Mouse (Mus musculus): ENCODE results near the gene Ttc27. TPM values are rescaled to one million over a fixed set of nuclear protein-coding genes. Genes with fewer than 3 reads are reported as not detected.

Gene Ttc27
- polyA plus RNA-seq, 1 experiment from 2014 or later = 8.8 TPM

- DNase-seq (ENCODE audit: low spot score) (no peak), ATAC-seq (no peak)
- no peaks in the 10 kb centered on the region for H3K9me3 ChIP-seq (ENCODE audit: low read length)
- no peak overlapping the region for H3K27ac ChIP-seq (ENCODE audit: low read length)
- no peaks in the 10 kb centered on the region for H3K27me3 ChIP-seq (replicated peaks; ENCODE audit: insufficient read depth, low read length)
- H3K4me2 ChIP-seq (replicated peaks; ENCODE audit: low read depth, low read length) = no peak overlapping the region
- TF ChIP-seq CTCF (IDR thresholded peaks at IDR 0.05) (no peak), EP300 (IDR thresholded peaks at IDR 0.05) (no peak)
- H3K4me3 ChIP-seq (ENCODE audit: low read depth, low read length) = no peak overlapping the region
- H3K4me1 ChIP-seq (ENCODE audit: insufficient read depth, low read depth, low read length) = no peaks in the 10 kb centered on the region
- H3K36me3 ChIP-seq (ENCODE audit: insufficient read depth, low read length) = no peaks in the 10 kb centered on the region
- no peak overlapping the region for H3K9ac ChIP-seq (replicated peaks; ENCODE audit: low read depth)
- WGBS = 77% methylated on average over 9 of the region's 9 CpGs
Measured at GRCm38 (mm10) chr17:74807509-74808248, 90.1 kb downstream of the Ttc27 start.

DNA sequence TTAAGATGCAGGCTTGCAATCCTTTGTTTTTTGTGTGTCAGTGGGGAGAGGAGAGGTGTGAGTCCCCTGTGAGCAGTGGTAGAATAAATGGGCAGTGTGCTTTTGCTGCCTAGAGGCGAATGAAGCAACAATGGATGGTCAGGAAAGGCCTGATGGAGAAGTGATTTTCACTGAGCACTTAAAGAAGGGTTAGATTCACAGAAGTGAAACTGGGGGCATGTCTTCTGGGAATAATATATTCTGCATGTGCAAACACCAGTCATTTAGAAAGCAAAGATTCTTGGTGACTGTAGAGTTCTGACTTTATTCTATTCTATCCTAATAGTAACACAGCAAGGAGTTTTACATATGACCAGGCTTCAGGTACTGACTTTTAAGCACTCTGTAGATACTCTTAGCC, 90.8 kb downstream of the Ttc27 start:
- WGBS = 92% methylated on average over 1 of the region's 1 CpGs
- DNase-seq (ENCODE audit: low spot score) (no peak), ATAC-seq (no peak)
- Histone ChIP-seq H3K4me1 (ENCODE audit: insufficient read depth, low read depth, low read length) (no peaks in the 10 kb centered on the region), H3K9ac (replicated peaks; ENCODE audit: low read depth) (no peak overlapping the region), H3K36me3 (ENCODE audit: insufficient read depth, low read length) (no peaks in the 10 kb centered on the region), H3K9me3 (ENCODE audit: low read length) (no peaks in the 10 kb centered on the region), H3K27ac (ENCODE audit: low read length) (no peak overlapping the region), H3K27me3 (replicated peaks; ENCODE audit: insufficient read depth, low read length) (no peaks in the 10 kb centered on the region), H3K4me3 (ENCODE audit: low read depth, low read length) (no peak overlapping the region), H3K4me2 (replicated peaks; ENCODE audit: low read depth, low read length) (no peak overlapping the region)
- no peak for TF ChIP-seq EP300 (IDR thresholded peaks at IDR 0.05)
- no peak for TF ChIP-seq CTCF (IDR thresholded peaks at IDR 0.05)

DNA sequence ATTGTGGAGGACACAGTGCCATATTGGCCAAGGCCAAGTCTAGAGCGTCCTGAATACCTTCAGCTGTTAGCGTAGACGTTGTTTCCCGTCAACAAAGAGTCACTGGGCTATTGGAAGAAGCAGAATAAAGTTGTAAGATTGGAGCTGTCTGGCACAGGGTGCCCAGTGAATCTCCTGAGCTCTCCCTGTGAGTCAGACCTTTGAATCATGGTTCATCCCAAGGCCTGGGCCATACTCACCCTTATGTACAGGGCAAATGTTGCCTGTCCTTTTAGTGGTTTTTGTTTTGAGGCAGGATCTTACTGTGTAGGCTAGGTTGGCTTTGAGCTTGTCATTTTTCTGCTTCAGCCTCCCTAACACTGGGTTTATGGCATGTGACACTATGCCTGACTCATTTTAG, 91.4 kb downstream of the Ttc27 start:
- no peak for DNase-seq (ENCODE audit: low spot score)
- 84% methylated on average over 4 of the region's 4 CpGs for WGBS

GRCm38 (mm10) chr17:74810892-74811625, 93.5 kb downstream of the Ttc27 start:
- Histone ChIP-seq H3K27ac (ENCODE audit: low read length) (no peak overlapping the region), H3K4me3 (ENCODE audit: low read depth, low read length) (no peak overlapping the region), H3K4me1 (ENCODE audit: insufficient read depth, low read depth, low read length) (no peaks in the 10 kb centered on the region), H3K36me3 (ENCODE audit: insufficient read depth, low read length) (no peaks in the 10 kb centered on the region), H3K4me2 (replicated peaks; ENCODE audit: low read depth, low read length) (no peak overlapping the region), H3K9me3 (ENCODE audit: low read length) (no peaks in the 10 kb centered on the region), H3K9ac (replicated peaks; ENCODE audit: low read depth) (no peak overlapping the region), H3K27me3 (replicated peaks; ENCODE audit: insufficient read depth, low read length) (no peaks in the 10 kb centered on the region)
- 25% methylated on average over 3 of the region's 3 CpGs for WGBS
- peak; percentile 85 for DNase-seq (ENCODE audit: low spot score)
- peak; percentile 69 for ATAC-seq
- TF ChIP-seq EP300 (IDR thresholded peaks at IDR 0.05) = peak; percentile 17; the same call in 1 of the 2 replicates
- peak; percentile 90 for TF ChIP-seq CTCF (IDR thresholded peaks at IDR 0.05)

More for the DNA sequence above, 91.4 kb downstream of the Ttc27 start:
- no peaks in the 10 kb centered on the region for H3K27me3 ChIP-seq (replicated peaks; ENCODE audit: insufficient read depth, low read length)
- no peaks in the 10 kb centered on the region for H3K4me1 ChIP-seq (ENCODE audit: insufficient read depth, low read depth, low read length)
- TF ChIP-seq CTCF (IDR thresholded peaks at IDR 0.05) (no peak), EP300 (IDR thresholded peaks at IDR 0.05) (no peak)
- H3K9me3 ChIP-seq (ENCODE audit: low read length) = no peaks in the 10 kb centered on the region
- no peak overlapping the region for H3K4me3 ChIP-seq (ENCODE audit: low read depth, low read length)
- no peaks in the 10 kb centered on the region for H3K36me3 ChIP-seq (ENCODE audit: insufficient read depth, low read length)
- no peak overlapping the region for H3K9ac ChIP-seq (replicated peaks; ENCODE audit: low read depth)
- H3K4me2 ChIP-seq (replicated peaks; ENCODE audit: low read depth, low read length) = no peak overlapping the region
- H3K27ac ChIP-seq (ENCODE audit: low read length) = no peak overlapping the region
- ATAC-seq = no peak

- ATAC-seq (no peak), DNase-seq (ENCODE audit: low spot score) (no peak)
- no peak for TF ChIP-seq EP300 (IDR thresholded peaks at IDR 0.05)
- TF ChIP-seq CTCF (IDR thresholded peaks at IDR 0.05) = no peak
- no peaks in the 10 kb centered on the region for H3K27me3 ChIP-seq (replicated peaks; ENCODE audit: insufficient read depth, low read length)
- no peaks in the 10 kb centered on the region for H3K36me3 ChIP-seq (ENCODE audit: insufficient read depth, low read length)
- no peak overlapping the region for H3K4me2 ChIP-seq (replicated peaks; ENCODE audit: low read depth, low read length)
- H3K9ac ChIP-seq (replicated peaks; ENCODE audit: low read depth) = no peak overlapping the region
- WGBS = 31% methylated on average over 2 of the region's 2 CpGs
- no peaks in the 10 kb centered on the region for H3K4me1 ChIP-seq (ENCODE audit: insufficient read depth, low read depth, low read length)
- H3K4me3 ChIP-seq (ENCODE audit: low read depth, low read length) = no peak overlapping the region
- no peak overlapping the region for H3K27ac ChIP-seq (ENCODE audit: low read length)
- H3K9me3 ChIP-seq (ENCODE audit: low read length) = no peaks in the 10 kb centered on the region
Measured at GRCm38 (mm10) chr17:74819711-74820110, 102.2 kb downstream of the Ttc27 start.

DNA sequence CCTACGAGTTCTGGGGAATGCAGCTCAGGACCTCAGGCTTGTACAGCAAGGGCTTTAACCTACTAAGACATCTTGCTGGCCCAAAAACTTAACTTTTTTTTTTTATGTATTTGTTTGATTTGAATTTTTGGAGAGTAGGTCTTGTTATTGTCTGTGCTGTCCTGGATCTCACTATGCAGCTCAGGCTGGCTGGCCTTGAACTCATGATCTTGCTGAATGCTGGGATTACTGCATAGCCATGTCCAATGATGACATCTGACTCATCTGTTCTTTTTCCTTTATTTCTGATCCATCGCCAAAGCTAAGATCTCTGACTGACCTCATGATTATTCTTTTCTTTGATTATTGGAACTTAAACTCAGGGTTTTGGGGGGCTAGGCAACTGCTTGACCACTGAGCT, 113.3 kb downstream of the Ttc27 start:
- H3K4me2 ChIP-seq (replicated peaks; ENCODE audit: low read depth, low read length) = no peak overlapping the region
- no peaks in the 10 kb centered on the region for H3K4me1 ChIP-seq (ENCODE audit: insufficient read depth, low read depth, low read length)
- DNase-seq (ENCODE audit: low spot score) (no peak), ATAC-seq (no peak)
- 89% methylated on average over 2 of the region's 2 CpGs for WGBS
- no peaks in the 10 kb centered on the region for H3K9me3 ChIP-seq (ENCODE audit: low read length)
- no peak overlapping the region for H3K4me3 ChIP-seq (ENCODE audit: low read depth, low read length)
- TF ChIP-seq CTCF (IDR thresholded peaks at IDR 0.05) = no peak
- TF ChIP-seq EP300 (IDR thresholded peaks at IDR 0.05) = no peak
- H3K36me3 ChIP-seq (ENCODE audit: insufficient read depth, low read length) = no peaks in the 10 kb centered on the region
- H3K27me3 ChIP-seq (replicated peaks; ENCODE audit: insufficient read depth, low read length) = no peaks in the 10 kb centered on the region
- H3K9ac ChIP-seq (replicated peaks; ENCODE audit: low read depth) = no peak overlapping the region
- no peak overlapping the region for H3K27ac ChIP-seq (ENCODE audit: low read length)

Data from lung, postnatal 0 days (tissue).